Mouse (Mus musculus) embryo, embryonic 9.5 days (tissue): ENCODE results near the gene Fnip1.

Experiments used
- DNase-seq: peaks from one replicate; pipeline ENCODE4 v3.0.0-alpha.2; 2017; ENCODE audit errors: extremely low spot score

The Fnip1 gene

GRCm38 (mm10) chr11:54458168-54458567, 20.2 kb downstream of the Fnip1 start:
- no peak for DNase-seq

- no peak for DNase-seq
These were observed 26.7 kb downstream of the Fnip1 start for GRCm38 (mm10) chr11:54464557-54465244.

DNA sequence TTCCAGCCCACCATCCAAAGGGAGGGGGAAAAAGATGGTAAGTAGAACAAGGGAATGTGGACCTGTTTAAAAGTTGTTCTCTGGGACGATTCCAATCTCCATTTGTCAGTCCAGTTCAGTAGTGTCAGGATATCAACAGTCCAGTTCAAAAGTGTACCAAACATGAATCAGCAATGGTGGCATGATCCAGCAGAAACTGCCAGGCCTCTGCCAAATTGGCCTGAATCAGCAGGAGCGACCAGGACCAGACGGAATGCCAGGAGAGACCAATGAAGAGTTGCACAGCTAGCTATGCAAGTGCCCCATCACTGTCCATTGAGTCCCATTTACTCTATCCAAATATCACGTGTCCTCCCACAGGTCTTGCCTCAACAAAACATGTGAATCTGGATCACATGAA, 34.2 kb downstream of the Fnip1 start:
- DNase-seq: no peak

DNA sequence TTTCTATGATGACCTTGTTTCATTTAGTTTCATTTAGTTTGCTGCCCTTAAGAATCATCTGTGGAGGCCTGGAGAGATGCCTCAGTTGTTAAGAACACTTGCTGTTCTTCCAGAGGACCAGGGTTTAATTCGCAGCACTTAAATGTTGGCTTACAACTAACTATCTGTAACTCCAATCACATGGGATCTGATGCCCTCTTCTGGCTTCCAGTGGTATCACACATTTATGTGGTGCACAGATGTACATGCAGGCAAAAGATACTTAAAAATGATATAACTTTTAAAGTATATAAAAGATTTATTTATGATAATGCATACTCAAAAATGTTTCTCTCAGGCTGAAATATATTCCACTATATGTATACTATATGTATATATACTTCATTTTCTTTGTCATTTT, 40.4 kb downstream of the Fnip1 start:
- no peak for DNase-seq

DNA sequence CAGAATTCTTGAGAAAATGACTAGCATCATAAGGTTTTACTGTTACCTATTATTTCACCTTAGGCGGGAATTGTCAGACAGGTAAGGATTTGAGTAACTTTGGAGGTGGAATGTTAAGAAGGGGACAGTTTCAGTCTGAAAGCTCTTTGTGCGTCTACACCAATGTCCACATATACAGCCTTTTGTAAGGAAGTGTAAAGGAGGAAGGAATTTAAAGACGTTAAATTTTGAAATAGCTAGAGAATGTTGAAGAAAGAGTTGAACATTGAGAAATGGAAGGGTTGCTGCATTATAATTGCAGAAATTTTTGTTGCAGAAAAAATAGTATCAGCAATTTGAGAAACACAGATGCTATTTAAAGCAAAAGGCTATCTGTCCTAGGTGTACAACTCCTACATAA, 48.0 kb downstream of the Fnip1 start:
- no peak for DNase-seq

- DNase-seq: no peak
These were observed 54.1 kb downstream of the Fnip1 start for GRCm38 (mm10) chr11:54491946-54492558.

GRCm38 (mm10) chr11:54492559-54492958, 54.6 kb downstream of the Fnip1 start:
- no peak for DNase-seq

DNA sequence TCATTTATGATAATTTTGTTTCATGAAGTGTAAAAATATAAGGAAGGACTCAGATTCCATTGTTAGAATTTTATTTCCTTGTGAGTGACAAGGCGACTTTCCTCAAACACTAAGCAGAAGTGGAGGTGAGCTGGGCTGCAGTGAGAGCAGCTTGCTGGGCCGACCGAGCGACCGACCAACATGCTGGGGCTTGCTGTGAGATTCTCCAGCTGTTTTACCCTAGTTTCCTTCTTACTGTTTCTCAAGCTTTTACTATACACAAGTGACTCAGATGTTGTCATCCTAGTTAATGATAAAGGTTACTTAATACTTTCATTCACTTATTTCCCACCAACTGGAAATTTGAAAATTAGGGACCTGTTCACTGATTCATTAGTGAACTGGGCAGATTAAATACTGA, 61.8 kb downstream of the Fnip1 start:
- DNase-seq: no peak

DNA sequence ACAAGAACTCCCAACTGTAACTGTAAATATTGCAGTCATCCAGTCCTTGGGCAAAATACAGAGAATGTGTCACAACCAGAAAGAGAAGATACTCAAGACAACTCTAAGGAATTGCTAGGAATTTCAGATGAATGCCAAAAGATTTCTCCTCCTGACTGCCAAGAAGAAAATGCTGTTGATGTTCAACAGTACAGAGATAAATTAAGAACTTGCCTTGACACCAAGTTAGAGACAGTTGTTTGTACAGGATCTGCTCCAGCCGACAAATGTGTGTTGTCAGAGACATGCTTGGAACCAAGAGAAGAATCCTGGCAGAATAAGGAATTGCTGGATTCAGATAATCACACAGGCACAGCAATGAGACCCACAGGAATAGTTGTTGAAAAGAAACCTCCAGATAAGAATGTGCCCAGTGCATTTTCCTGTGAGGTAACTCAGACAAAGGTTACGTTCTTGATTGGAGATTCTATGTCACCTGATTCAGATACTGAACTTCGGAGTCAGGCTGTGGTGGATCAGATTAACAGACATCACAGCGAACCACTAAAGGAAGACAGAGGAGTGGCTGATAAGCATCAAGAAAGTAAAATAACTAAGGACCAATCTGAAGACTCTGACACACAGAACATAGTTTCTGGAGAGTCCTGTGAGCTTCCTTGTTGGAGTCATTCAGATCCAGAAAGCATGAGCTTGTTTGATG, 64.7 kb downstream of the Fnip1 start:
- no peak for DNase-seq

- DNase-seq: no peak
These were observed 75.6 kb downstream of the Fnip1 start for GRCm38 (mm10) chr11:54513584-54513983.

GRCm38 (mm10) chr11:54521927-54522528, 84.0 kb downstream of the Fnip1 start:
- DNase-seq: no peak

DNA sequence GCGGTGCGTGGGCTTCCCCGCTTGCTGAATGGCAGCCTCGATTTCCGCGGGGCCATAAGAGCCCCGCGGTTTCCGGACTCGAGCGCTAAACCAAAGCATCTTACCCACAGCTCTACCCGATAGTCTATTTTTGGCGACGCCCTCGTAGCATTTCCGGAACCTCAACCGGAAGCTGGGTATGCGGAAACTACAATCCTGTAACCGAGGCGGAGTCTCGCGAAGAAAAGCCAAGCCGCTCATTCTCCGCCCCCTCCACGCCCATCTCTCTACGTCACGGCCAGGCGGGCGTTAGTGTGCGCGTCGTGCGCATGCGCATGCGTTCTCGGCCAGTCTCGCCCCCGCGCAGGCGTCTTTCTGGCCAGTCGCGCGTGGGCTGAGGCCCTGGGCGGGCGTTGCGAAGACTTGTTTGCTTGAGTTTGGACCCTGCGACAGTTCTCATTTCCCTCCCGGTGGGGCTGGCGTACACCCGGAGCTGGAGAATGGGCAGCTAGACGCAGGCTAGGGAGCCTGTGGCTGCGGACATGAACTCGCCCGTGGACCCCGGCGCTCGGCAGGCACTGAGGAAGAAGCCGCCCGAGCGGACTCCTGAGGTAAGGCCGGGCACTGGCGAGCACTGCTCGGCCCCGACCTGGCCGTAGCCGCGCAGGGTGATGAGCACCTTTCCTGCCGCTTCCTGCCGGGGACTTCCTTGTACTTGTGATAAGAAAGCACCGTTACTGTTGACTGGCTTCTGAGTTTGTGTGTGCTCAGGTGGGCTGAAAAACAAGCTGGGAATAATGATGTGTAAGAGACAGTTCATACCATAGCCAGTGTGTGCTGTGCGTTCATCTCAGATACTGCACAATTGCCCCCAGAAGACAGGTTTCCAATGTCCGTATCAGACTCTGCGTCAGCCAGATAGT, 84.8 kb downstream of the Fnip1 start, which contains the start of gene Rapgef6:
Gene Rapgef6, plus strand, starts transcription at position 319 of the 902 bp plus-strand sequence.
- peak; percentile 100 for DNase-seq

DNA sequence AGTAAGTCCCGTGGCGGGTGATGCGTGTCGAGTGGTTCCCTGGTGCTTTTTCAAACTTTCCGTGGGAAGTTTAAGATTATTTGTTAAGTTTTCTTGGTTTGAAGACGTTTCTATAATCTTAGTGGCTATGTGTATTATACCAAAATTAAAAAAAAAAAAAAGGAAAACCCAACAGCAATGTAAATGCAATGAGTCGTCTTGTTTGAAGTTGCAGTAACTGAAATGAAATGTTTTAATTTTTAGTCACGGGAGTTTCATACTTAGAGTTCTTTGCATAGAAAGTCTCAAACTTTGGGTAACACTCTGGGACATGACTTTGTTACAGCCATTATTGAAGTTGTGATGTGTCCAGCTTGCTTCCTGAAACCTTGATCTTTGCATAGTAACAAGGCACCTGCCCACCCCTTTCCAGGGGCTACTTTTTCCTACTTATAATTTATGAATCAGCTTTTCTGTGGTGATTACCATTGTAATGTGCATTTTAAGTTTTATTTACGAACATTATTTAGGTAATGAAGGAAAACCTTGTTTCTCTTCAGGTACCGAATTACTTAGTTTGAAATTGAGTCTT, 85.5 kb downstream of the Fnip1 start:
- DNase-seq: peak; percentile 3

GRCm38 (mm10) chr11:54528002-54528401, 90.0 kb downstream of the Fnip1 start:
- DNase-seq: no peak

DNA sequence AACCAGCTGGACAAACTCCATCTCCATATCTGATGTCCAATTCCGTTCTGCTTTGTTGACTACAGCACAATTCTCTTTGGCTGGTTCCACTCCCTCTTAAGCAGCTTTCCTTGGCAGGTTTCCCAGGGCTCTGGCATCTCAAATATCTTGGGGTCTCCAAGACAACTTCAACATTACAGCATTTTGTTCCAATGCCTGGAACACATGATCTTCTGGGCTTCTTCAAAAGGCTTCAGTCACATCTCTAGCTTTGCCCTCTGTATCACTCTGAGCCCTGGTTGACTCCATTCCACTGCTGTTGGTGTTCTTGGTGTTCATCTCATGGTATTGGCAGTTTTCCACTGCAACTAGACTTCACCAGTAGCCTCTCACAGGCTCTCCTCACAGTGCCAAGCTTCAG, 92.4 kb downstream of the Fnip1 start:
- no peak for DNase-seq

- no peak for DNase-seq
These were observed 92.9 kb downstream of the Fnip1 start for GRCm38 (mm10) chr11:54530916-54531315.

DNA sequence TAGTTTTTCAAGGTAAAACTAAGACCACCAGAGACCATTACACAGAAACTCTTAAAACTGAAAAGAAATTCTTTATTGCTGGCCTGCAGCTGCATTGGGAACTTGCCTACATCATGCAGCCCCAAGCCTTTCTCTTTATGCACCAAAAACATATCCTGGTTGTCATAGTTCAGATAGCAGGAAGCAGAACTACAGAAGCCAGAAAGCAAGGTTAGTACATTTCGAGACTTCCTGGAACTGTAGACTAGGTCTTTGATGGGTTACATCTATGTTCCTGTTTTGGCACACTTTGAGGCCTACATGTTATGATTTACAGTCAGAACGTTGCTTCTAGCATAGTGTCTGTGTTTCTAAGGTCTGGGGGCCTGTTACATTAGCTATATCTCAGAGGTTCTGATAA, 95.8 kb downstream of the Fnip1 start:
- DNase-seq: no peak

GRCm38 (mm10) chr11:54534871-54535270, 96.9 kb downstream of the Fnip1 start:
- DNase-seq: peak; percentile 59

GRCm38 (mm10) chr11:54539031-54539430, 101.0 kb downstream of the Fnip1 start:
- DNase-seq: no peak

GRCm38 (mm10) chr11:54539486-54539885, 101.5 kb downstream of the Fnip1 start:
- no peak for DNase-seq

- no peak for DNase-seq
These were observed 102.3 kb downstream of the Fnip1 start for GRCm38 (mm10) chr11:54540328-54540727.
